Mouse (Mus musculus): ENCODE data around the gene Apba2. TPM values are rescaled to one million over a fixed set of nuclear protein-coding genes. Genes with fewer than 3 reads are reported as not detected.

The Apba2 gene
- polyA plus RNA-seq, 1 experiment from 2014 or later = 112 TPM

GRCm38 (mm10) chr7:64642903-64643302 lies 141.4 kb downstream of the Apba2 start:
- no peak overlapping the region for H3K9ac ChIP-seq
- 39% methylated on average over 1 of the region's 1 CpGs for WGBS

GRCm38 (mm10) chr7:64645458-64645857 lies 144.0 kb downstream of the Apba2 start:
- Histone ChIP-seq H3K4me2 (replicated peaks) (no peak overlapping the region), H3K27me3 (no peaks in the 10 kb centered on the region), H3K9ac (no peak overlapping the region), H3K4me1 (peaks cover 11% of the 10 kb centered on the region; the same call in 1 of the 2 replicates), H3K9me3 (replicated peaks) (no peaks in the 10 kb centered on the region), H3K4me3 (no peak overlapping the region), H3K27ac (no peak overlapping the region), H3K36me3 (no peaks in the 10 kb centered on the region)
- 90% methylated on average over 3 of the region's 3 CpGs for WGBS
- no peak for ATAC-seq (ENCODE audit: low FRiP score)

More at GRCm38 (mm10) chr7:64642903-64643302, 141.4 kb downstream of the Apba2 start:
- H3K27ac ChIP-seq = no peak overlapping the region
- H3K4me1 ChIP-seq = peaks cover 4% of the 10 kb centered on the region; the same call in 1 of the 2 replicates
- no peaks in the 10 kb centered on the region for H3K9me3 ChIP-seq (replicated peaks)
- H3K36me3 ChIP-seq = no peaks in the 10 kb centered on the region
- no peak for ATAC-seq (ENCODE audit: low FRiP score)
- no peaks in the 10 kb centered on the region for H3K27me3 ChIP-seq
- H3K4me2 ChIP-seq (replicated peaks) = no peak overlapping the region
- no peak overlapping the region for H3K4me3 ChIP-seq

- no peak for ATAC-seq (ENCODE audit: low FRiP score)
- 69% methylated on average over 6 of the region's 6 CpGs for WGBS
- Histone ChIP-seq H3K27me3 (no peaks in the 10 kb centered on the region), H3K36me3 (no peaks in the 10 kb centered on the region), H3K9ac (no peak overlapping the region), H3K4me1 (peaks cover 11% of the 10 kb centered on the region; the same call in 1 of the 2 replicates), H3K4me3 (no peak overlapping the region), H3K27ac (no peak overlapping the region), H3K9me3 (replicated peaks) (no peaks in the 10 kb centered on the region), H3K4me2 (replicated peaks) (no peak overlapping the region)
Observed at GRCm38 (mm10) chr7:64646046-64646445, 144.5 kb downstream of the Apba2 start.

- Histone ChIP-seq H3K36me3 (no peaks in the 10 kb centered on the region), H3K4me3 (no peak overlapping the region), H3K9me3 (replicated peaks) (no peaks in the 10 kb centered on the region), H3K27me3 (no peaks in the 10 kb centered on the region), H3K9ac (no peak overlapping the region), H3K4me2 (replicated peaks) (no peak overlapping the region), H3K4me1 (peaks cover 15% of the 10 kb centered on the region; the same call in 1 of the 2 replicates), H3K27ac (no peak overlapping the region)
- WGBS = 75% methylated on average over 10 of the region's 10 CpGs
- peak; percentile 44; the same call in 1 of the 2 replicates for ATAC-seq (ENCODE audit: low FRiP score)
Observed at GRCm38 (mm10) chr7:64648947-64649607, 147.6 kb downstream of the Apba2 start.

- no peak overlapping the region for H3K4me3 ChIP-seq
- no peak overlapping the region for H3K9ac ChIP-seq
- 62% methylated on average over 3 of the region's 3 CpGs for WGBS
- H3K27me3 ChIP-seq = no peaks in the 10 kb centered on the region
- no peak overlapping the region for H3K4me2 ChIP-seq (replicated peaks)
- H3K9me3 ChIP-seq (replicated peaks) = no peaks in the 10 kb centered on the region
- no peak overlapping the region for H3K27ac ChIP-seq
- H3K4me1 ChIP-seq = peaks cover 14% of the 10 kb centered on the region; the same call in 1 of the 2 replicates
- ATAC-seq (ENCODE audit: low FRiP score) = no peak
- H3K36me3 ChIP-seq = no peaks in the 10 kb centered on the region
Observed at GRCm38 (mm10) chr7:64651963-64652362, 150.5 kb downstream of the Apba2 start.

DNA sequence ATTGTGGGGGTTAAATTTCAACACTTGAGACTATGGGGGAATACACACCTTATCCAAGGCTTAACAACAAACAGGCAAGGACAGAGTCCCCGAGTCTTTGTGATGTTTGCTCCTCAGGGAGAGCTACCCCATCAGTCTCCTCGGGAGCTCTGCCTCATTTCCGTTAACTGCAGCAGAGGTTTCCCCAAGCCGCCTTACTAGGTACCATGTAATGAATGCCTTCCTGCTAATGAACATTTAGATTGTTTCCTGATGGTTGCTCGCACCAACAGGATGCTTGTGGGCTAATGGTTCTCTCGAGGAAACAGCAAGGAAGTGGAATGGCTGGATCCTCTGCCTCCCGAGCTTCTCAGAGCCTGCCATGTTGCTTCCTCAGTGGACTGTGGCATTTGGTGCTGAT lies 155.3 kb downstream of the Apba2 start:
- Histone ChIP-seq H3K9me3 (replicated peaks) (no peaks in the 10 kb centered on the region), H3K9ac (no peak overlapping the region), H3K27ac (no peak overlapping the region; the same call in 1 of the 2 replicates), H3K4me2 (replicated peaks) (no peak overlapping the region), H3K4me3 (no peak overlapping the region), H3K4me1 (peaks cover 27% of the 10 kb centered on the region), H3K27me3 (no peaks in the 10 kb centered on the region), H3K36me3 (no peaks in the 10 kb centered on the region)
- no peak for ATAC-seq (ENCODE audit: low FRiP score)
- 57% methylated on average over 7 of the region's 7 CpGs for WGBS

DNA sequence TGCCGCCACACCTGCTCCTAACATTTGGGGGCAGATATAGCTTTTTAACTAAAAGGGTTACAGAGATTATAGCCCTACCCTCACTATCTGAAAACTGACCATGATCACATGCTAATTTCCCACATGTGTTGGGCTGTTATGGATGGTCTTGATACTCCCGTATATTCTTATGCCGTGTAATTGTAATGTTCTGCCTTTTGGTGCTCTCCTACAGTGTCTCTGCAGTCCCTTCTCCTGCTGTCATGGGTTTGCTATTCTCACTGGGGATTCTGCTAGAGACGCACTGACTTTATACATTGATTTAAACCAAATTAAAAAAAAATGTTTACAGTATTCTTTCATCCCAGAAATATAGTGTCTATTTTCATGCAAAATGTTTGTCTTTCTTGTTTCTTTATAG lies 157.4 kb downstream of the Apba2 start:
- Histone ChIP-seq H3K4me2 (replicated peaks) (no peak overlapping the region), H3K4me3 (no peak overlapping the region), H3K27ac (no peak overlapping the region), H3K4me1 (peaks cover 22% of the 10 kb centered on the region), H3K9me3 (replicated peaks) (no peaks in the 10 kb centered on the region), H3K36me3 (no peaks in the 10 kb centered on the region), H3K27me3 (no peaks in the 10 kb centered on the region), H3K9ac (no peak overlapping the region)
- ATAC-seq (ENCODE audit: low FRiP score) = peak; percentile 64
- 53% methylated on average over 4 of the region's 4 CpGs for WGBS

- no peak for ATAC-seq (ENCODE audit: low FRiP score)
Observed at GRCm38 (mm10) chr7:64659328-64659727, 157.8 kb downstream of the Apba2 start.

GRCm38 (mm10) chr7:64662506-64662905 lies 161.0 kb downstream of the Apba2 start:
- H3K4me1 ChIP-seq = peaks cover 19% of the 10 kb centered on the region
- no peaks in the 10 kb centered on the region for H3K27me3 ChIP-seq
- no peak overlapping the region for H3K4me2 ChIP-seq (replicated peaks)
- no peak overlapping the region for H3K9ac ChIP-seq
- no peak overlapping the region for H3K4me3 ChIP-seq
- H3K27ac ChIP-seq = no peak overlapping the region
- no peaks in the 10 kb centered on the region for H3K36me3 ChIP-seq
- no peaks in the 10 kb centered on the region for H3K9me3 ChIP-seq (replicated peaks)
- no peak for ATAC-seq (ENCODE audit: low FRiP score)
- WGBS = 94% methylated on average over 5 of the region's 5 CpGs

More at GRCm38 (mm10) chr7:64659328-64659727, 157.8 kb downstream of the Apba2 start:
- Histone ChIP-seq H3K4me1 (peaks cover 22% of the 10 kb centered on the region), H3K9me3 (replicated peaks) (no peaks in the 10 kb centered on the region), H3K4me3 (no peak overlapping the region), H3K36me3 (no peaks in the 10 kb centered on the region), H3K27ac (0 out of 2 replicates have a peak overlapping the region, but pooled peaks have one; percentile 23), H3K27me3 (no peaks in the 10 kb centered on the region), H3K9ac (no peak overlapping the region), H3K4me2 (replicated peaks) (no peak overlapping the region)
- WGBS = 34% methylated on average over 8 of the region's 8 CpGs

- ATAC-seq (ENCODE audit: low FRiP score) = no peak
Observed at GRCm38 (mm10) chr7:64663600-64663999, 162.1 kb downstream of the Apba2 start.

GRCm38 (mm10) chr7:64665120-64665519 lies 163.6 kb downstream of the Apba2 start:
- no peak for ATAC-seq (ENCODE audit: low FRiP score)
- H3K27ac ChIP-seq = no peak overlapping the region
- WGBS = 71% methylated on average over 7 of the region's 7 CpGs
- H3K9me3 ChIP-seq (replicated peaks) = no peaks in the 10 kb centered on the region
- no peaks in the 10 kb centered on the region for H3K4me1 ChIP-seq
- H3K4me2 ChIP-seq (replicated peaks) = no peak overlapping the region
- no peaks in the 10 kb centered on the region for H3K36me3 ChIP-seq
- H3K9ac ChIP-seq = no peak overlapping the region
- no peak overlapping the region for H3K4me3 ChIP-seq
- H3K27me3 ChIP-seq = no peaks in the 10 kb centered on the region

More at GRCm38 (mm10) chr7:64663600-64663999, 162.1 kb downstream of the Apba2 start:
- Histone ChIP-seq H3K36me3 (no peaks in the 10 kb centered on the region), H3K27ac (no peak overlapping the region), H3K9me3 (replicated peaks) (no peaks in the 10 kb centered on the region), H3K9ac (no peak overlapping the region), H3K4me2 (replicated peaks) (no peak overlapping the region), H3K27me3 (no peaks in the 10 kb centered on the region), H3K4me3 (no peak overlapping the region), H3K4me1 (peaks cover 12% of the 10 kb centered on the region)
- 89% methylated on average over 3 of the region's 3 CpGs for WGBS

DNA sequence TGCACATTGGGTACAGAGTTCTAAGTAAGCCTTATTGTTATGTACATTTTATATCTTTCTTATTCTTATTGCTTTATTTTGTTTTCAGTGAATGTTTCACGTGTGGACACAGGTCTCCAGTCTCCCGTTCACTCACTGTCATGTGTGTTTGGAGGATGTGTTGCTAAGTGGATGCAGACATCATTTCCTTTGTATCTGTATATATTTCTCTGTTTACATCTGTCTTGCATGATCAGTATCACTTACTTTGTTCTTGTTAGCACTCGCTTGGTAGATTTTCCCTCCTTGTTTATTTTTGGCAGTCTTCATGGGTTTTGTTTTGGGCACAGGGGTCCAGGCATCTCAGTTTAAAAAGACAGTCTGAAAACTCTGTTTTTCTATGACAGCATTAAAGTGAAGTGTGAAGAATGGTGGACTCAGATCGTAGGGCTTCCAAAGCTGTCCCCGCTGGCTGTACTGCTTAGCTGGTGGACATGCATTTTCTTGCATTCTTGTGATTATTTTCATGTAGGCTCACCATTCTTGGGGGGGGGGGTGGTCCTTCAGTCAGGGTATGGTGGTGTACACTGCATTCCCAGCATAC lies 164.3 kb downstream of the Apba2 start:
- Histone ChIP-seq H3K27me3 (no peaks in the 10 kb centered on the region), H3K4me2 (replicated peaks) (no peak overlapping the region), H3K4me1 (no peaks in the 10 kb centered on the region), H3K4me3 (no peak overlapping the region), H3K9ac (no peak overlapping the region), H3K9me3 (replicated peaks) (no peaks in the 10 kb centered on the region), H3K27ac (no peak overlapping the region), H3K36me3 (no peaks in the 10 kb centered on the region)
- 88% methylated on average over 5 of the region's 5 CpGs for WGBS
- ATAC-seq (ENCODE audit: low FRiP score) = no peak

- no peak overlapping the region for H3K9ac ChIP-seq
- no peak overlapping the region for H3K27ac ChIP-seq
- no peaks in the 10 kb centered on the region for H3K36me3 ChIP-seq
- no peak overlapping the region for H3K4me2 ChIP-seq (replicated peaks)
- H3K27me3 ChIP-seq = no peaks in the 10 kb centered on the region
- no peaks in the 10 kb centered on the region for H3K4me1 ChIP-seq
- 99% methylated on average over 4 of the region's 4 CpGs for whole genome bisulfite sequencing
- ATAC-seq (ENCODE audit: low FRiP score) = no peak
- H3K9me3 ChIP-seq (replicated peaks) = no peaks in the 10 kb centered on the region
- H3K4me3 ChIP-seq = no peak overlapping the region
Observed at GRCm38 (mm10) chr7:64667959-64668358, 166.5 kb downstream of the Apba2 start.
